Mouse (Mus musculus): Measurements from ENCODE around the gene Mtmr4. TPM values are rescaled to one million over a fixed set of nuclear protein-coding genes. Genes with fewer than 3 reads are reported as not detected.

The Mtmr4 gene
- total and polyA plus RNA-seq, 3 experiments = 29.4 to 32.9 (median 29.5) TPM

GRCm38 (mm10) chr11:87553342-87553741 is 38.6 kb upstream of the Mtmr4 start:
- dilution Hi-C loops (cut with MboI; ENCODE audit: extremely low pct_ligation_motif_present, extremely low pct_unique_long_range_greater_than_20kb, low sequenced_read_pairs) = no loop called here
- TF ChIP-seq BHLHE40 (IDR thresholded peaks at IDR 0.05; ENCODE audit: low read depth, low read length) (no peak), JUND (conservative IDR thresholded peaks at IDR 0.05; ENCODE audit: low read depth, low read length) (no peak), GABPA (IDR thresholded peaks at IDR 0.05; ENCODE audit: insufficient replicate concordance, low read depth, low read length) (no peak), HCFC1 (IDR thresholded peaks at IDR 0.05; ENCODE audit: low read depth, low read length) (no peak), KAT2A (IDR thresholded peaks at IDR 0.05; ENCODE audit: insufficient replicate concordance, low read length) (no peak), ETS1 (conservative IDR thresholded peaks at IDR 0.05; ENCODE audit: low read depth, low read length) (no peak), TCF12 (IDR thresholded peaks at IDR 0.05; ENCODE audit: low read depth, low read length) (no peak), POLR2A (IDR thresholded peaks at IDR 0.05; ENCODE audit: low read depth, low read length) (no peak), JUN (IDR thresholded peaks at IDR 0.05; ENCODE audit: insufficient read depth, low read depth, low read length) (no peak), MAFK (IDR thresholded peaks at IDR 0.05; ENCODE audit: insufficient replicate concordance, low read length) (no peak), MAX (IDR thresholded peaks at IDR 0.05; ENCODE audit: low read length) (no peak), UBTF (IDR thresholded peaks at IDR 0.05; ENCODE audit: low read depth, low read length) (no peak), PAX5 (IDR thresholded peaks at IDR 0.05; ENCODE audit: low read length) (no peak), MEF2A (IDR thresholded peaks at IDR 0.05; ENCODE audit: borderline replicate concordance, low read depth, low read length) (no peak), USF1 (IDR thresholded peaks at IDR 0.05; ENCODE audit: low read depth, low read length) (no peak), NELFE (IDR thresholded peaks at IDR 0.05; ENCODE audit: low read depth, low read length) (no peak), POLR2AphosphoS2 (IDR thresholded peaks at IDR 0.05; ENCODE audit: low read depth, low read length) (no peak), ELF1 (IDR thresholded peaks at IDR 0.05; ENCODE audit: low read depth, low read length) (no peak)
- no peak overlapping the region for H3K4me3 ChIP-seq (replicated peaks in 1 of 3; ENCODE audit: low read depth in 2 of 3, low read length in 2 of 3, poor library complexity in 1 of 3)

GRCm38 (mm10) chr11:87554386-87554785 is 37.6 kb upstream of the Mtmr4 start:
- dilution Hi-C loops (cut with MboI; ENCODE audit: extremely low pct_ligation_motif_present, extremely low pct_unique_long_range_greater_than_20kb, low sequenced_read_pairs) = no loop called here
- no peak overlapping the region for H3K27ac ChIP-seq (ENCODE audit: insufficient read depth, low read depth)
- no peak overlapping the region for H3K4me3 ChIP-seq (replicated peaks in 1 of 3; ENCODE audit: low read depth in 2 of 3, low read length in 2 of 3, poor library complexity in 1 of 3)
- no peaks in the 10 kb centered on the region; a peak in 1 of 4 replicates for H3K4me1 ChIP-seq (ENCODE audit: control insufficient read depth in 1 of 2, insufficient read depth in 2 of 2)
- in situ Hi-C loops (cut with MboI; ENCODE audit: low pct_ligation_motif_present, low pct_unique_long_range_greater_than_20kb, low sequenced_read_pairs) = no loop called here
- H3K9ac ChIP-seq (ENCODE audit: insufficient read depth, low read depth) = no peak overlapping the region
- TF ChIP-seq ELF1 (IDR thresholded peaks at IDR 0.05; ENCODE audit: low read depth, low read length) (no peak), RCOR1 (conservative IDR thresholded peaks at IDR 0.05; ENCODE audit: low read depth, low read length) (no peak), EP300 (IDR thresholded peaks at IDR 0.05; ENCODE audit: low read length) (no peak), ZNF384 (IDR thresholded peaks at IDR 0.05; ENCODE audit: low read depth, low read length) (no peak), UBTF (IDR thresholded peaks at IDR 0.05; ENCODE audit: low read depth, low read length) (no peak), SIN3A (IDR thresholded peaks at IDR 0.05; ENCODE audit: low read length) (no peak)
- no peaks in the 10 kb centered on the region for H3K36me3 ChIP-seq (replicated peaks in 1 of 2; ENCODE audit: control insufficient read depth in 1 of 2, insufficient read depth in 1 of 2, low read length in 1 of 2)
- H3K4me2 ChIP-seq (ENCODE audit: insufficient read depth, low read depth, poor library complexity, severe bottlenecking) = no peak overlapping the region
- H3K27me3 ChIP-seq (replicated peaks) = peaks cover 2% of the 10 kb centered on the region
- no peak for DNase-seq (ENCODE audit: extremely low read depth)
- no peaks in the 10 kb centered on the region for H3K9me3 ChIP-seq (replicated peaks; ENCODE audit: low read length)
- H3K79me2 ChIP-seq (replicated peaks; ENCODE audit: control insufficient read depth, extremely low read depth, insufficient read depth, poor library complexity, severe bottlenecking) = no peaks in the 10 kb centered on the region

More at GRCm38 (mm10) chr11:87553342-87553741, 38.6 kb upstream of the Mtmr4 start:
- no peaks in the 10 kb centered on the region for H3K36me3 ChIP-seq (replicated peaks in 1 of 2; ENCODE audit: control insufficient read depth in 1 of 2, insufficient read depth in 1 of 2, low read length in 1 of 2)
- in situ Hi-C loops (cut with MboI; ENCODE audit: low pct_ligation_motif_present, low pct_unique_long_range_greater_than_20kb, low sequenced_read_pairs) = no loop called here
- H3K4me2 ChIP-seq (ENCODE audit: insufficient read depth, low read depth, poor library complexity, severe bottlenecking) = no peak overlapping the region
- no peaks in the 10 kb centered on the region for H3K79me2 ChIP-seq (replicated peaks; ENCODE audit: control insufficient read depth, extremely low read depth, insufficient read depth, poor library complexity, severe bottlenecking)
- H3K27me3 ChIP-seq (replicated peaks) = peaks cover 2% of the 10 kb centered on the region
- H3K27ac ChIP-seq (ENCODE audit: insufficient read depth, low read depth) = no peak overlapping the region
- no peak overlapping the region for H3K9ac ChIP-seq (ENCODE audit: insufficient read depth, low read depth)
- H3K4me1 ChIP-seq (ENCODE audit: control insufficient read depth in 1 of 2, insufficient read depth in 2 of 2) = no peaks in the 10 kb centered on the region; a peak in 1 of 4 replicates
- no peaks in the 10 kb centered on the region for H3K9me3 ChIP-seq (replicated peaks; ENCODE audit: low read length)
- DNase-seq (ENCODE audit: extremely low read depth) = no peak

Measured in CH12.LX (cell line).